Mouse (Mus musculus) MEL (cell line): ENCODE measurements around the gene Hcn3.

Experiments
- CTCF ChIP-seq, 3 experiments: IDR thresholded peaks in 2 of 3; conservative IDR thresholded peaks in 1 of 3; 2 replicates each; pipeline ENCODE4 v1.5.1; 2011 to 2012; ENCODE audit warnings: low read length in 3 of 3, low read depth in 2 of 3, mild to moderate bottlenecking in 2 of 3, improper control_type of control experiment in 1 of 3, inconsistent platforms in 1 of 3, mixed read lengths in 1 of 3, moderate library complexity in 1 of 3; ENCODE audit not compliant: control insufficient read depth in 1 of 3, insufficient read depth in 1 of 3, poor library complexity in 1 of 3, severe bottlenecking in 1 of 3
- NRF1 ChIP-seq: IDR thresholded peaks from 2 replicates; pipeline ENCODE4 v1.6.1; 2014; ENCODE audit warnings: low read depth, mild to moderate bottlenecking, inconsistent platforms, low read length, improper control_type of control experiment, moderate library complexity; ENCODE audit not compliant: poor library complexity, insufficient read depth, severe bottlenecking
- POLR2A ChIP-seq, 2 experiments: IDR thresholded peaks; 2 replicates each; pipeline ENCODE4 v1.6.1; 2011 to 2012; ENCODE audit warnings: low read length in 2 of 2, mild to moderate bottlenecking in 2 of 2, control low read depth in 1 of 2, improper control_type of control experiment in 1 of 2, low read depth in 1 of 2, moderate library complexity in 1 of 2; ENCODE audit not compliant: control insufficient read depth in 1 of 2, insufficient read depth in 1 of 2, poor library complexity in 1 of 2
- RAD21 ChIP-seq: IDR thresholded peaks from 2 replicates; pipeline ENCODE4 v1.6.1; 2011; ENCODE audit warnings: mild to moderate bottlenecking, low read depth, low read length, improper control_type of control experiment

- TF ChIP-seq RAD21 (no peak), NRF1 (no peak), CTCF (IDR thresholded peaks at IDR 0.05 in 2 of 3, conservative IDR thresholded peaks at IDR 0.05 in 1 of 3; ENCODE audit: control insufficient read depth in 1 of 3, insufficient read depth in 1 of 3, low read depth in 2 of 3, low read length in 3 of 3, poor library complexity in 1 of 3, severe bottlenecking in 1 of 3) (no peak), POLR2A (IDR thresholded peaks at IDR 0.05; ENCODE audit: control insufficient read depth in 1 of 2, insufficient read depth in 1 of 2, low read depth in 1 of 2, low read length in 2 of 2, poor library complexity in 1 of 2) (no peak)
Observed at GRCm38 (mm10) chr3:89208736-89209135, 48.7 kb upstream of the Hcn3 start.
